Mouse (Mus musculus) cerebellum, postnatal 25 days (tissue): ENCODE data around the gene Ap5z1.

Experiments
- DNase-seq, 2 experiments: peaks; one replicate each; pipeline ENCODE4 v3.0.0; 2021; ENCODE audit warnings: mixed read lengths in 2 of 2

The Ap5z1 gene

DNA sequence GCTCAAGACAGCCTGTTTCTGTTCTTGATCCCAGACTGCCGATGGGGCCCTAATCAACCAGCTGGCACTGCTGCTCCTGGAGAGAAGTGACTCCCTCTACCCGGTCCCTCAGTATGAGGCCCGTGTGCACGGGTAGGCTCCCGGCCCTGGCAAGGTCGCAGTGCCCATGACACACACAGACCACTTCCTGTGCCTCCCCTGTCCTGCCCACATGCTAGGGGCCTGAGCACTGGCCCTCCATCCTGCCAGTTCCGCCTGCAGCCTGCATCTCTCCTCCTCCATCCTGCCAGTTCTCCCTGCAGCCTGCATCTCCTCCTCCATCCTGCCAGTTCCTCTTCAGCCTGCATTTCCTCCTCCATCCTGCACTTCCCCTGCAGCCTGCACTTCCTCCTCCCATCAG, 11.9 kb downstream of the Ap5z1 start:
- no peak for DNase-seq

DNA sequence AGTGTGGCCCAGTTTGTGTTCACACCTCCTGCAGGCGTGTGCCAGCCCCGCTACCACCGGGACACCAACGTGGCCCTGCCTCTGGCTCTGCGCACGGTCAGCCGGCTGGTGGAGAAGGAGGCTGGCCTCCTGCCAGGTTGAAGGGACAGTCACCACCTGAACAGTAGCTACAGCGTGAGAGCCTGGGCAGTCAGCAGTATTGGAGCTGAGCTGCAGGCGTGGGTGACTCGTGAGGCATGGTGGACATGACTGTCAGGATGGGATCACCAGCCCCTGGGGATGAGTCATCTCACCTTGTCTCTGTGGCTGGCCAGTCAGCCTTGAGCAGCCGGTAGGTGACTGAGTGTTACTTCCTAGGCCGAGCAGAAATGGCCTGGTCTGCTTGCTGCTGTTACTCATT, 13.6 kb downstream of the Ap5z1 start:
- DNase-seq = peak; percentile 77 to 85

DNA sequence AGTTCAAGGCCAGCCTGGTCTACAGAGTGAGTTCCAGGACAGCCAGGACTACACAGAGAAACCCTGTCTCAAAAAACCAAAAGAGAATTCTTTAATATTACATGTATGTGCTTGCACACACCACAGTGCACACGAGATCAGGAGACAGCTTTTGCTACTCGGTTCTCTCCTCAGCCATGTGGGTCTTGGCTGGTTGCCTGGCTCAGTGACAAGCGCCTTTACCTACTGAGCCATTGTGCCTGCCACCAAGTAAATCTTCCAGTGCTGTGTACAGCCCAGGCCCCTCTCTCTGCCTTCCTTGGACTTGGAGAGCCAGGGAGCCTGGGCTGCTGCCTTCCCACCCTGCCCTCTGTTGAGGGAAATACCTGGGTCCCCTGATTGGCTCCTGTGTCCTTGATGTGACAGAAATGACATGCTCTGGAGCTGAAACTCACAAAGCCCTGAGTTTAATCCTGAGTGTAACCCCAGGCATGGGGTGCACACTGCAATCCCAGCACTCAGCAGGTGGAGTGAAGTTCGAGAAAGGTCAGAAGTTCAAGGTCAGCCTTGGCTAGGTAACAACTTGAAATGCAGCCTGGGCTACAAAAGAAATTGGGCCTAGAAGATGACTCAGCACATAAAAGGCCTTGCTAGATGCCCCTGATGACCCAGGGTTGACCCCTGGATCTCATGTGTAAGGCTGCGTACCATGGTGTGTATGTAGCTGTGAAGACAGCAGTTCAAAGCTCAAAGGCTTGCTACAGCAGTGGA, 14.3 kb downstream of the Ap5z1 start:
- DNase-seq = peak in 1 of 2 experiments; percentile 70

DNA sequence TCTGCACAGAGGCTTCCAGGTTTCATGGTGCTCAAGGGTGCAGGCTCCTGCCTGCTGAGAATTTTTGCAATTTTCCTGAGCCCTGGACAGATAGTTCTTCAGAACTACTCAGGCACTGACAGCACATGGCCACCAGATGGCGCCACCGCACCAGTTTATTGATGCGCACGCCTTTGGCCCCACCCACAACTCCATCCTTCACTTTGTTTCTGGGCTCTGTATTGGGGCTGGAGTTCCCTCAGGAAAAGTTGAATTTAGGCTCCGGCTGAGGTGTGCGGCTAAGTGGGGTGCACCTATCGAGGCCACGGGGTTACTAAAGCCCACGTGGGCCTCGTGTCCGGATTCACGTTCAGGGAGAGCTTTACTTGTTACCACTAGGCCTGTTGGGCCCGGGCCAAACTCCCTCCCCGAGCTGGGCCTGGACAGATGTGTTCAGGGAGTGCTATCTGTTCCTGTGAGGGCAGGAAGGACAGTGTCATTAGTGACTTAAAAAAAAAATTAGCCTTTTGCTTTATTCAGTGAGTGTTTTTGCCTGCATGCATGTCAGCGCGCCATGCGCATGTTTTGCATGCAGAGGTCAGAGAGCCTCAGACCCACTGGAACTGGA, 15.2 kb downstream of the Ap5z1 start:
- DNase-seq = peak; percentile 88 to 92

- peak in 1 of 2 experiments; percentile 52 for DNase-seq
These were observed 18.8 kb downstream of the Ap5z1 start for GRCm38 (mm10) chr5:142482512-142482911.

GRCm38 (mm10) chr5:142483581-142483980, 19.8 kb downstream of the Ap5z1 start:
- DNase-seq = no peak

GRCm38 (mm10) chr5:142486654-142487053, 22.9 kb downstream of the Ap5z1 start:
- no peak for DNase-seq

DNA sequence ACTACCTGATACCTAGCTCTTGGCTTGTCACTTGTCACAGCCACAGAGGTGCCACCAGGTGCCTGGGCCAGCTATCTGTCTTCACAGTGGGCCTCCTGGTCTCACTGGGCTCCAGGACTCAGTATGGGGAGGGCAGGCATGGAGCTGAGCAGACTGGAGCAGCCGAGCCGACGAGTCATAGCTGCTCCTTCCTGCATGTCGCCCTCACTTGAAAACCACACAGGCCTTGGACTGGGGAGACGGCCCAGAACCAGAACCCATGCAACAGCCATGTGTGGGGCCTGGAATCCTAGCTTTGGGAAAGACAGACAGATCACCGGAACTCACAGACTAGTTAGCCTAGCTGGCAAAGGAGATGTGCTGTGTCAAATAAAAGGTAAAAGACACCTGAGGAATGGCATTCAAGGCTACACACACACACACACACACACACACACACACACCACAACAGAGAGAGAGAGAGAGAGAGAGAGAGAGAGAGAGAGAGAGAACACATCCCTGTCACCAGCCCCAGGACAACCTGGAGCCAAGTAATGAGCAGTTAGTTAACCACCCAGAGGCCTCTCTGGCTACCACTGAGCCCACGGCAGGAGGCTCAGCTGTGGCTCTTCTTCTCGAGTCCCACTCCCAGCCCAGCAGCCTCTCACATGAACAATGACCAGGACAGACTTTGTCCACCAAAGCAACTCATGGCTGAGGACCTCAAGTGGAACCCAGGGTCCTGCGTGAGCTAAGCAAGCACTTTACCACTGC, 26.4 kb downstream of the Ap5z1 start:
- DNase-seq = no peak

DNA sequence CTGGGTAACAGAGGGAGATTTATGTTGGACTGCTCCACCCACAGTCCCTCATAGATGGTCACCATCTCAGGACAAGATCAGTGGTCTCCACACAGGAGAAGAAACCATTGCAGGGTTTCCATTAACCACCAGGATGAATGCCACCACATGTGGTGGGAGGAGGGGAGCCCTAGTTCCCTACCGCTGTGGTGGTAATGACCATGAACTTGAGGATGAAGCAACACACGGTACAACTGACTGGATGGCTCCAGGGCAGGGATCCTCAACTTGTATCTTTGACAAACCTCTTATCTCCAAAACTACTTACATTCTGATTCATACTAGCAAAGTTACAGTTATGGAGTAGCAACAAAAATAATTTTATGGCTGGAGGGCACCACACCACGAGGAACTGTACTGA, 29.6 kb downstream of the Ap5z1 start:
- DNase-seq = no peak

GRCm38 (mm10) chr5:142495321-142496096, 31.8 kb downstream of the Ap5z1 start:
- DNase-seq = peak; percentile 77 to 80

DNA sequence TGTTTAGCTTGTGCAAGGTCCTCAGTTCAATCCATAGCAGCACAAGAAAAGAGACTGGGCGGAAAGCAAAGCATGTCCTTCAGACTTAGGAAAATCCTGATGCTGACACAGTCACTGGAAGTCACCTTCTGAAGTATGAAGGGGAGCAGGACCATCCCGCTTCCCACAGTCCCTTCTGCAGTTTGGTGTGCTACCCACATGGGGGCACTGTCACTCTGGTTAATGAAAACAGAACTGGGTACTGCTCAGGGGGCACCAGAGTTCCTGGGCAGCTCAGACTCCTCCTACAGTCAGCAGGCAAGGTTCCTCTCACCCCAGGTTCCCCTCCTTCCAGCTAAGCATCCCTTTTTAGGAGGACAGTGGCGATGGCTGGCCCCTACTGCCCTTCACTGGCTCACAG, 35.2 kb downstream of the Ap5z1 start:
- DNase-seq = peak; percentile 62 to 74

- no peak for DNase-seq
These were observed 37.2 kb downstream of the Ap5z1 start for GRCm38 (mm10) chr5:142500918-142501317.

DNA sequence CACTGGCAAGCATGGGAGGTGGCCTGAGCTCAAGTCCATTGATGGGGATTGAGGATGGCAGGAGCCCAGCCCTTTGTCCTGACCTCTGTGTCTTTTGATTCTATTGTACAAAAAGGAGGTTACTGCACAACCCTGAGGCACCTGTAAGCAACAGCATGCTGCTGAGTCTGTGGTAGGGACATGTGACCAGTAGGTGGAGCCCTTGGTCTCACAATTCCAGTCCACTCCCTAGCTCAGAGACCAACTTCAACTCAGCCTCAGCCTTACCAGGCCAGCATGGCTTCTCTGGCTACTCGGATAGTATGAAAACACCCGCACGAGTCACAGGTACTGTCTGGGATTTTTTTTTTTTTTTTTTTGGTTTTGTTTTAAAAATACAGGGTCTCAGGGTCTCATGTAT, 38.7 kb downstream of the Ap5z1 start:
- peak; percentile 87 to 92 for DNase-seq

- DNase-seq = no peak
These were observed 40.4 kb downstream of the Ap5z1 start for GRCm38 (mm10) chr5:142504175-142504574.

DNA sequence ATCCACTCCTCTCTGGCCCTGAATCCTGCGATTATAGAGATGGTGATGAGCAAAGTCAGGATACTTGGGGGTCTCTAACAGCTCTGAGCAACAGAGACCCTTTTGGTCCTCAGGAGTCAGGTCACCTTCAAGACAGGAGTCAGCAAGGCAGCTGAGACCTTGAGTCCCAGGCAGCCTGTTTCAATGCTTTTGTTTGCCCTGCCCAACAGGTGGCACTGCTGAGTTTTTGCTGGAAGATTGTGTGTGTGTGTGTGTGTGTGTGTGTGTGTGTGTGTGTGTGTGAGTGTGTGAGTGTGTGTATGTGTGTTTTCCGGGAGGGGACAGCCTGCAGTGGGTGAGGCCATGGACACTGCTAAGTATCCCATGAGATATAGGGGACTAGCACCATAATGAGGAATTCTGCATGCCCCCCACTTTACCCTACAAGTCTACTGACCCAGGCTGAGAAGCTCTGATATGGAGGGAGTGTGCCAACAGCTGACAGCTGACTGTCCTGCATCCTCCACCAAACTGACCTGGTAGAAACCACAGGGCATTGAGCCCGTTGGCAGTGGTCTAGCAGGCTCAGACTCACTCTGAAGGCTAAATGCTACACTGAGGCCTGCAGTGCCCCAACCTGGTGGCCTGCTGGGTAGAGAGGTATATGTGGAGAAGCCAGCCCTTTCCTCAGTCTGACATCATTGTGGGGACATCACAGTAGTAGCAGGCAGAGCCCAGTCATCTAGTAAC, 42.1 kb downstream of the Ap5z1 start:
- peak in 1 of 2 experiments; percentile 53 for DNase-seq

GRCm38 (mm10) chr5:142509141-142510060, 45.7 kb downstream of the Ap5z1 start:
- peak; percentile 82 to 84 for DNase-seq

- no peak for DNase-seq
These were observed 46.3 kb downstream of the Ap5z1 start for GRCm38 (mm10) chr5:142510061-142510414.

- DNase-seq = no peak
These were observed 48.4 kb downstream of the Ap5z1 start for GRCm38 (mm10) chr5:142512112-142512511.

DNA sequence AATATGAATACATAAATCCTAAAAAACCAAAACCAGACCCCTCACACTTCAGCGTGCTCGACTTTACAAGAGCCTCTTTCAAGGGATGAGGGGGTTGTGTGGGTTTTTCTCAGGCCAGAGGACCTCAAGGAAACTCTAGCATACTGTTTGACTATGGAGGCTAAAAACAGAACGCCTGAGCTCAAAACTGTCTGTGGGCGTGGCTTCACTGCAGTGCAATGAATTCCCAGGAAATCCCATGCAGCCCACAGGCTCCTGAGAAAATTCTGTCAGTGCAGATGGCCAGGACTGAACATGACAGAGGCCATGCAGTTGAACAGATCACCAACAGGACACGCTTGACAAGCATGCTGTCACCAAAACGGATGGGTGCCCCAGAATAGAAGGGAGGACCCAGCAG, 55.2 kb downstream of the Ap5z1 start:
- no peak for DNase-seq

- DNase-seq = no peak
These were observed 56.6 kb downstream of the Ap5z1 start for GRCm38 (mm10) chr5:142520360-142520759.

- DNase-seq = no peak
These were observed 57.6 kb downstream of the Ap5z1 start for GRCm38 (mm10) chr5:142521195-142521866.
